Mouse (Mus musculus): ENCODE data around the gene Usf1. TPM values are rescaled to one million over a fixed set of nuclear protein-coding genes. Genes with fewer than 3 reads are reported as not detected.
A peak's percentile ranks its signal among the peaks of the same experiment; 100 is the strongest.

The Usf1 gene
- polyA plus RNA-seq, 1 experiment: 70.1 TPM

- Histone ChIP-seq H3ac (ENCODE audit: control insufficient read depth, insufficient read length, low read depth) (no peak overlapping the region), H3K36me3 (ENCODE audit: control insufficient read depth, insufficient read depth) (no peaks in the 10 kb centered on the region), H3K79me2 (ENCODE audit: control insufficient read depth, insufficient read depth) (no peaks in the 10 kb centered on the region), H3K4me3 (ENCODE audit: insufficient read depth, poor library complexity, severe bottlenecking) (no peak overlapping the region), H3K27me3 (ENCODE audit: control insufficient read depth, insufficient read depth, insufficient read length) (no peaks in the 10 kb centered on the region), H3K79me3 (ENCODE audit: low read depth) (no peaks in the 10 kb centered on the region)
- no peak for TF ChIP-seq MAX (IDR thresholded peaks at IDR 0.05)
- peak; percentile 15 for TF ChIP-seq CTCF (IDR thresholded peaks at IDR 0.05; ENCODE audit: control insufficient read depth, insufficient read depth, insufficient read length)
Observed at GRCm38 (mm10) chr1:171387099-171387498, 24.0 kb upstream of the Usf1 start.

- TF ChIP-seq USF1 (IDR thresholded peaks at IDR 0.05; ENCODE audit: low read depth) (no peak), CTCF (IDR thresholded peaks at IDR 0.05; ENCODE audit: control insufficient read depth, insufficient read depth, insufficient read length) (no peak), MAX (IDR thresholded peaks at IDR 0.05) (no peak), FOSL1 (IDR thresholded peaks at IDR 0.05; ENCODE audit: insufficient read depth, low read length, poor library complexity, severe bottlenecking) (no peak), CEBPB (IDR thresholded peaks at IDR 0.05; ENCODE audit: low read depth) (no peak), MYOD1 (IDR thresholded peaks at IDR 0.05; ENCODE audit: control insufficient read depth, insufficient read length, low read depth) (no peak), MYOG (IDR thresholded peaks at IDR 0.05; ENCODE audit: control insufficient read depth, extremely low read depth, insufficient read length) (no peak)
- no peak within 1 kb of the TSS for H3ac ChIP-seq (ENCODE audit: control insufficient read depth, insufficient read length, low read depth)
Observed at GRCm38 (mm10) chr1:171388376-171389102, 22.6 kb upstream of the Usf1 start, which contains the start of gene Arhgap30. Gene Arhgap30 (plus strand): TSS chr1:171388954.

GRCm38 (mm10) chr1:171390101-171390500 is 21.0 kb upstream of the Usf1 start:
- no peak for TF ChIP-seq MYOG (IDR thresholded peaks at IDR 0.05; ENCODE audit: control insufficient read depth, extremely low read depth, insufficient read length)
- no peak for TF ChIP-seq CTCF (IDR thresholded peaks at IDR 0.05; ENCODE audit: control insufficient read depth, insufficient read depth, insufficient read length)
- TF ChIP-seq FOSL1 (IDR thresholded peaks at IDR 0.05; ENCODE audit: insufficient read depth, low read length, poor library complexity, severe bottlenecking): no peak
- TF ChIP-seq MAX (IDR thresholded peaks at IDR 0.05): no peak
- TF ChIP-seq MYOD1 (IDR thresholded peaks at IDR 0.05; ENCODE audit: control insufficient read depth, insufficient read length, low read depth): no peak
- no peak for TF ChIP-seq CEBPB (IDR thresholded peaks at IDR 0.05; ENCODE audit: low read depth)
- TF ChIP-seq USF1 (IDR thresholded peaks at IDR 0.05; ENCODE audit: low read depth): no peak
- no peaks in the 10 kb centered on the region for H3K36me3 ChIP-seq (ENCODE audit: control insufficient read depth, insufficient read depth)
- no peaks in the 10 kb centered on the region for H3K79me3 ChIP-seq (ENCODE audit: low read depth)
- no peak overlapping the region for H3K4me3 ChIP-seq (ENCODE audit: insufficient read depth, poor library complexity, severe bottlenecking)
- no peaks in the 10 kb centered on the region for H3K79me2 ChIP-seq (ENCODE audit: control insufficient read depth, insufficient read depth)
- H3K27me3 ChIP-seq (ENCODE audit: control insufficient read depth, insufficient read depth, insufficient read length): peaks cover under 1% of the 10 kb centered on the region
- no peak overlapping the region for H3ac ChIP-seq (ENCODE audit: control insufficient read depth, insufficient read length, low read depth)

More at GRCm38 (mm10) chr1:171388376-171389102, 22.6 kb upstream of the Usf1 start, which contains the start of gene Arhgap30:
- Histone ChIP-seq H3K4me3 (ENCODE audit: insufficient read depth, poor library complexity, severe bottlenecking) (no peak within 1 kb of the TSS), H3K79me2 (ENCODE audit: control insufficient read depth, insufficient read depth) (no peaks in the 10 kb centered on the region), H3K27me3 (ENCODE audit: control insufficient read depth, insufficient read depth, insufficient read length) (no peaks in the 10 kb centered on the region), H3K79me3 (ENCODE audit: low read depth) (no peaks in the 10 kb centered on the region), H3K36me3 (ENCODE audit: control insufficient read depth, insufficient read depth) (no peaks in the 10 kb centered on the region)

GRCm38 (mm10) chr1:171401821-171402220 is 9.3 kb upstream of the Usf1 start:
- H3K4me3 ChIP-seq (ENCODE audit: insufficient read depth, poor library complexity, severe bottlenecking): no peak overlapping the region
- no peak overlapping the region for H3ac ChIP-seq (ENCODE audit: control insufficient read depth, insufficient read length, low read depth)
- H3K79me2 ChIP-seq (ENCODE audit: control insufficient read depth, insufficient read depth): no peaks in the 10 kb centered on the region
- no peaks in the 10 kb centered on the region for H3K79me3 ChIP-seq (ENCODE audit: low read depth)
- no peaks in the 10 kb centered on the region for H3K27me3 ChIP-seq (ENCODE audit: control insufficient read depth, insufficient read depth, insufficient read length)
- H3K36me3 ChIP-seq (ENCODE audit: control insufficient read depth, insufficient read depth): no peaks in the 10 kb centered on the region
- TF ChIP-seq MYOG (IDR thresholded peaks at IDR 0.05; ENCODE audit: control insufficient read depth, extremely low read depth, insufficient read length) (no peak), MYOD1 (IDR thresholded peaks at IDR 0.05; ENCODE audit: control insufficient read depth, insufficient read length, low read depth) (no peak), CTCF (IDR thresholded peaks at IDR 0.05; ENCODE audit: control insufficient read depth, insufficient read depth, insufficient read length) (no peak), CEBPB (IDR thresholded peaks at IDR 0.05; ENCODE audit: low read depth) (no peak)

GRCm38 (mm10) chr1:171402991-171403390 is 8.1 kb upstream of the Usf1 start:
- no peak overlapping the region for H3ac ChIP-seq (ENCODE audit: control insufficient read depth, insufficient read length, low read depth)
- no peaks in the 10 kb centered on the region for H3K79me3 ChIP-seq (ENCODE audit: low read depth)
- TF ChIP-seq FOSL1 (IDR thresholded peaks at IDR 0.05; ENCODE audit: insufficient read depth, low read length, poor library complexity, severe bottlenecking) (no peak), CTCF (IDR thresholded peaks at IDR 0.05; ENCODE audit: control insufficient read depth, insufficient read depth, insufficient read length) (no peak), USF1 (IDR thresholded peaks at IDR 0.05; ENCODE audit: low read depth) (no peak), CEBPB (IDR thresholded peaks at IDR 0.05; ENCODE audit: low read depth) (no peak), MYOD1 (IDR thresholded peaks at IDR 0.05; ENCODE audit: control insufficient read depth, insufficient read length, low read depth) (no peak), MAX (IDR thresholded peaks at IDR 0.05) (no peak), MYOG (IDR thresholded peaks at IDR 0.05; ENCODE audit: control insufficient read depth, extremely low read depth, insufficient read length) (no peak)
- no peak overlapping the region for H3K4me3 ChIP-seq (ENCODE audit: insufficient read depth, poor library complexity, severe bottlenecking)
- H3K36me3 ChIP-seq (ENCODE audit: control insufficient read depth, insufficient read depth): no peaks in the 10 kb centered on the region
- no peaks in the 10 kb centered on the region for H3K79me2 ChIP-seq (ENCODE audit: control insufficient read depth, insufficient read depth)
- no peaks in the 10 kb centered on the region for H3K27me3 ChIP-seq (ENCODE audit: control insufficient read depth, insufficient read depth, insufficient read length)

- Histone ChIP-seq H3K4me3 (ENCODE audit: insufficient read depth, poor library complexity, severe bottlenecking) (no peak overlapping the region), H3K79me2 (ENCODE audit: control insufficient read depth, insufficient read depth) (peaks cover 10% of the 10 kb centered on the region), H3ac (ENCODE audit: control insufficient read depth, insufficient read length, low read depth) (no peak overlapping the region), H3K27me3 (ENCODE audit: control insufficient read depth, insufficient read depth, insufficient read length) (peaks cover 7% of the 10 kb centered on the region), H3K79me3 (ENCODE audit: low read depth) (peaks cover 7% of the 10 kb centered on the region), H3K36me3 (ENCODE audit: control insufficient read depth, insufficient read depth) (no peaks in the 10 kb centered on the region)
- TF ChIP-seq USF1 (IDR thresholded peaks at IDR 0.05; ENCODE audit: low read depth) (no peak), FOSL1 (IDR thresholded peaks at IDR 0.05; ENCODE audit: insufficient read depth, low read length, poor library complexity, severe bottlenecking) (no peak), CEBPB (IDR thresholded peaks at IDR 0.05; ENCODE audit: low read depth) (no peak), MAX (IDR thresholded peaks at IDR 0.05) (no peak), CTCF (IDR thresholded peaks at IDR 0.05; ENCODE audit: control insufficient read depth, insufficient read depth, insufficient read length) (no peak), MYOD1 (IDR thresholded peaks at IDR 0.05; ENCODE audit: control insufficient read depth, insufficient read length, low read depth) (no peak), MYOG (IDR thresholded peaks at IDR 0.05; ENCODE audit: control insufficient read depth, extremely low read depth, insufficient read length) (no peak)
Observed at GRCm38 (mm10) chr1:171407263-171407662, 3.9 kb upstream of the Usf1 start.
